Mouse (Mus musculus) E14TG2a.4 (cell line): ENCODE measurements at regions not wholly inside any gene's neighbourhood (a gene's known extent, or its start where the extent isn't known, plus 50 kb on each side); places are given as distances from the start of the nearest gene placed in this dataset.

Experiments used
- CTCF ChIP-seq: conservative IDR thresholded peaks from 2 replicates; pipeline ENCODE4 v1.5.1; 2014; ENCODE audit warnings: low read length
- POU5F1 ChIP-seq: IDR thresholded peaks from 2 replicates; pipeline ENCODE4 v1.6.1; 2014; ENCODE audit warnings: low read length, borderline replicate concordance

DNA sequence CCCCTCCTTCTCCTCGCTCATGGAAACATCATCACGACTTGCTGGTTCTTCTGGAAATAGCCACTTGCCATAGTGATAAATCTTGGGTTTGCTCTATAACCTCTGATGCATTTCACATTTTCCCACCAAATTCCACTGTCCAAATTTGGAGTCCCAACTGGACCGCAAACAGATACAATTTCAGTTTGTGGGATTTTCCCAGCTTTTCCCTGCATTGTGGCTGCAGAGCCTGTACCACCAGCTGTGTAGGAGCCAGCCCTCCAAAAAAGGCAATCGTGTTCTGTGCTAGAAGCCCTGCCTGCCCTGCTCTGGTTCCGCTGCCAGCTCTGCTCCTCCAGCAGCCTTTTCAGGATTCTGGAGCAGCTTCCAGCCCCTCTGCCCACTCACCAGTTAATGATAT is 291.4 kb downstream of the Gsdmc2 start:
- TF ChIP-seq CTCF, result no peak
- no peak for TF ChIP-seq POU5F1
